Mouse (Mus musculus): ENCODE measurements around the gene Med12.

GRCm38 (mm10) chrX:101253952-101254729 is 19.7 kb upstream of the Med12 start, which contains the start of gene Foxo4:
- no peak for TF ChIP-seq CTCF (IDR thresholded peaks at IDR 0.05; ENCODE audit: low read depth)
- no peak for TF ChIP-seq EP300 (IDR thresholded peaks at IDR 0.05; ENCODE audit: low read depth)

Data from heart, postnatal 0 days (tissue).